Mouse (Mus musculus) forebrain, embryonic 11.5 days (tissue): ENCODE data around the gene Synpo2. TPM values are rescaled to one million over a fixed set of nuclear protein-coding genes. Genes with fewer than 3 reads are reported as not detected.

Experiments used
- ATAC-seq: fragments of 200-750 bp; cut with Nextera tagmentation; replicated peaks from 2 replicates; pipeline ENCODE4 v1.8.0; 2017; ENCODE audit warnings: moderate TSS enrichment; ENCODE audit not compliant: low FRiP score
- DNase-seq: peaks from one replicate; pipeline ENCODE4 v3.0.0-alpha.2; 2017; ENCODE audit warnings: low spot score
- H3K27ac ChIP-seq: fragments of 300-500 bp; sonication (generic); 2 replicates; pipeline ENCODE4 v1.5.1; 2014; ENCODE audit warnings: low read depth, low read length
- H3K27me3 ChIP-seq: fragments of 300-500 bp; sonication (generic); 2 replicates; pipeline ENCODE4 v1.6.1; 2014; ENCODE audit warnings: mild to moderate bottlenecking, low read length, mixed read lengths; ENCODE audit not compliant: control insufficient read depth, insufficient read depth
- H3K36me3 ChIP-seq: fragments of 300-500 bp; sonication (generic); 2 replicates; pipeline ENCODE4 v1.6.1; 2014; ENCODE audit warnings: mild to moderate bottlenecking, low read length, moderate library complexity, mixed read lengths; ENCODE audit not compliant: control insufficient read depth, insufficient read depth
- H3K4me1 ChIP-seq: fragments of 300-500 bp; sonication (generic); replicated peaks from 2 replicates; pipeline ENCODE4 v1.6.1; 2014; ENCODE audit warnings: low read length, mixed read lengths; ENCODE audit not compliant: control insufficient read depth, insufficient read depth
- H3K4me2 ChIP-seq: fragments of 300-500 bp; sonication (generic); 2 replicates; pipeline ENCODE4 v1.6.1; 2014; ENCODE audit warnings: low read depth, mild to moderate bottlenecking, low read length, moderate library complexity, mixed read lengths; ENCODE audit not compliant: severe bottlenecking
- H3K4me3 ChIP-seq: fragments of 300-500 bp; sonication (generic); 2 replicates; pipeline ENCODE4 v1.5.1; 2014; ENCODE audit warnings: low read depth, low read length
- H3K9ac ChIP-seq: fragments of 300-500 bp; sonication (generic); 2 replicates; pipeline ENCODE4 v1.6.1; 2014; ENCODE audit warnings: low read length
- H3K9me3 ChIP-seq: fragments of 300-500 bp; sonication (generic); 2 replicates; pipeline ENCODE4 v1.6.1; 2016; ENCODE audit warnings: low read length, mixed read lengths; ENCODE audit not compliant: control insufficient read depth
- WGBS: fragments of 180-500 bp; shearing (Covaris S2); extraction: QIAGEN DNeasy Blood & Tissue Kit; methylation state at CpG from one replicate; pipeline ENCODE4 v1.1.7; 2014; 5-methylcytosine and 5-hydroxymethylcytosine counted together
- polyA plus RNA-seq: library from polyadenylated mRNA; unstranded; fragments of >200 nt; fragmentation: Nextera tagmentation; extraction: Ambion mirVana; gene quantifications from 2 replicates; pipeline ENCODE4 v1.2.1, GENCODE M21; 2014

The Synpo2 gene
- polyA plus RNA-seq, 1 experiment from 2014 or later, result 3.7 TPM

DNA sequence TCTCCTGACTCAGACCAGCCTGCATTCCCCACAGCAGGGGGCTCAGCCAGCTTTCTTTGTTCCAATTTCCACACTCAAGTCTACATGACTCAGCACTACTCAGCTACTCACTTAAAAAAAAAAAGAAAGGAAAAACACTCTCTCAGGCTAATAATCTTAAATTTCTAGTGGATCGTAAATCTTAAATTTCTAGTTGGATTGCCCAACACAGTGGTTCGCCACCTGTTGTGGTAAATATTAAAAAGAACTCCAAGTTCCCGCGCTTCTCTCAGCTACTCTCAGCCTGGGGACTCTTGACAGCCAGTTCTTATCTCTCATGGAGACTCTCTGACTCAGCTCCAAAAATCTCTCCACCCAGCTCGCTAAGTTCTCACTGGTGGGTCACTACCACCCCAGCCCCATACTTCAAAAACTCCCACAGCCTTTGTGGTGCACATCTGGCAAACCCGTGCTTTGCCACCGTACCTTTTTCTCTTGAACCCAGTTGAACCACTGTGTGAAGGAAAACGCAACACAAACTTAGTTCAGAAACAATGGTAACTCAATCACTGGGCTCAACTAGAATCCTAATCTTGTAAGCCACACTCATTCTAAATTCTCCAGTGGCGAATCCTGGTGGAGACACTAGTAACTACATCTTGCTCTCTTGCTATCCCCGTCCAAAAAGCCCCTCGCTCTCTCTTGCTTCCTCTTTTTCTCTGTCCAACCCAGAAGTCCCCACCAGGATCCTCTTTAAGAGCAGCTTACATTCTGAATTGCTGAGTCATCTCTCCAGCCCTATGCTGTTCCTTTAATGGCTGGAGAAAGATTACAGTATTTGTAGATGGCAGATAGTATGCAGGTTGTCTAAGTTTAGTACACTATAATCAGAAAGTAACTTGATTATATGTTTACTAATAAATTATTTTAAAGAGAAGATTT, 20.5 kb upstream of the Synpo2 start:
- no peak overlapping the region for H3K4me3 ChIP-seq
- no peaks in the 10 kb centered on the region for H3K4me1 ChIP-seq
- no peak overlapping the region for H3K4me2 ChIP-seq
- no peaks in the 10 kb centered on the region for H3K9me3 ChIP-seq
- no peak overlapping the region for H3K9ac ChIP-seq
- ATAC-seq (no peak), DNase-seq (no peak)
- WGBS, result 78% methylated on average over 11 of the region's 11 CpGs
- no peaks in the 10 kb centered on the region for H3K36me3 ChIP-seq
- no peaks in the 10 kb centered on the region for H3K27me3 ChIP-seq
- H3K27ac ChIP-seq, result no peak overlapping the region

DNA sequence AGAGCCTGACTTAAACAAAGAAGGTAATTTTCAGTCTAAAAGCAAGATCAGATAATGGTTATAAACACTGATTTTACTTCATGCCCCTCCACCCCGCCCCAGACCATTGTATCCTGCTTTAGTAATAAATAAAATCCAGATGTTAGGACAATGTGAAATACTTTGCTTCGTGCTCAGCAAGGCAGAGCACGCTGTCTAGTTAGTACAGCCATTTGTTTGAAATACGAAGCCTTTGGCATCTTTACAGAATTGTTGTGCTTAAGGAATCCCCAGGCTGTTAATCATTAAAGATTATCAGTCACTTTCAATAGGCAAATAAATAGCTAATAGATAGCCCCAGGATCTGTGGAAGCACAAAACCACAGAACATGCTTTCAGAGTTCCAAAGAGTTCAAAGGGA, 9.7 kb upstream of the Synpo2 start:
- Histone ChIP-seq H3K9me3 (no peaks in the 10 kb centered on the region), H3K27ac (no peak overlapping the region), H3K27me3 (no peaks in the 10 kb centered on the region), H3K36me3 (no peaks in the 10 kb centered on the region), H3K4me1 (no peaks in the 10 kb centered on the region), H3K4me3 (no peak overlapping the region), H3K9ac (no peak overlapping the region), H3K4me2 (no peak overlapping the region)
- no peak for ATAC-seq
- 61% methylated on average over 4 of the region's 4 CpGs for WGBS
- DNase-seq, result no peak

DNA sequence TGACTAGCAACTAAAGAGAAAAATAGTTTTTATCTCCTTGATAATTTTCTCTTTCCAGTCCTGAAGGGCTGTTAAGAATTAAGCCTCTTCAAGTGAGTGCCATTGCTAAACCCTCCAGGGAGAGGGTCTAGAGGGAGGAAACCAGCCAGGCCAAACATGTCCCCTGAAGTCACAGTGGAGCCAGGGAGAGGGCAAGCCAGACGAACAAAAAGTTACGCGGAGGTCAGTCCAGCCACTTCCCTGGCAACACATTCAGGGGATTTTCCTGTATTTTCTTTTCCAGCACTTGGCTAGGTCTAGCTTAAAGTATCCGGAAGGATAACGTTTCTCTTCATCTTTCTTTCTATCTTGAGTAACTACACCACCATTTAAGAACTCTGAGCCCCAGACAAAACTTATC, 8.4 kb upstream of the Synpo2 start:
- Histone ChIP-seq H3K4me3 (no peak overlapping the region), H3K9me3 (no peaks in the 10 kb centered on the region), H3K9ac (no peak overlapping the region), H3K4me1 (no peaks in the 10 kb centered on the region), H3K27ac (no peak overlapping the region), H3K36me3 (no peaks in the 10 kb centered on the region), H3K4me2 (no peak overlapping the region), H3K27me3 (no peaks in the 10 kb centered on the region)
- DNase-seq (no peak), ATAC-seq (no peak)
- WGBS, result 56% methylated on average over 5 of the region's 5 CpGs

DNA sequence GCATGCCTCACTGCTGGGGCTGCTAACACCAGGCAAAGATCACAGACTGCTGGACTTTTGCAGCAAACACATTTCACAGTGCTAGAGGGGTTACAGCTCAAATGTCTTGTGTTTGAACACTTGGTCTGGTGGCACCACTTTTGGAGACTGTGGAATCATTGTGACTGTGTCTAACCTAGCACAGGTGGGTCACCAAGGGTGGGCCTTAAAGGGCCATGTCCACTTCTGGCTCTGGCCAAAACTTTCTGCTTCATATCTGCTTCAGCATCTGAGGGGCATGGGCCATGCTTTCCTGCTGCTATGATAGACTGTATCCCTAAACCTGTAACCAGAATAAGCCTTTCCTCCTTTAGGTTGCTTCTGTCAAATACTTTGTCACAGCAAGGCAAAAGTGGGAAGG, 1.5 kb upstream of the Synpo2 start:
- ATAC-seq, result no peak
- Histone ChIP-seq H3K36me3 (no peaks in the 10 kb centered on the region), H3K4me2 (no peak overlapping the region), H3K4me3 (no peak overlapping the region), H3K9ac (no peak overlapping the region), H3K9me3 (no peaks in the 10 kb centered on the region), H3K4me1 (peaks cover 4% of the 10 kb centered on the region; the same call in 1 of the 2 replicates), H3K27me3 (no peaks in the 10 kb centered on the region), H3K27ac (no peak overlapping the region)
- no peak for DNase-seq

DNA sequence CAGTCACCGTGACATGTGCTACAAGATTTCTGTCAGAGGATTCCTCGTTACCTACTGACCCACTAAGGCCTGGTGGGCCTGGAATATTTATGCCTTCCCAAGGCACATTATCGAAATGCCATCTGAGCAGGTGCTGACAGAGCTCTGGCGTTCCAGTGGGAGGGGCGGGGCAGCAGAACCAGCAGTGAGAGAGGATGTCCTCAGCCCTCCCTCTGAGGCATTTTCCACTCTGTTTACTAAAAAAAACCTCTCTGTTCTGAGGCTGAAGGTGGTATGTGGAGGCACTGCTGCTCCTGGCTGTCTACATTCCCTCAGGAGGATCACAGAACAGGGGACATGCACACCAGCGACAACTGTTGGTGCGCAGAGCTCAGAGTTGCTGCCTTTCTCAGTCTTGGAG, 1.1 kb upstream of the Synpo2 start:
- Histone ChIP-seq H3K4me1 (peaks cover 4% of the 10 kb centered on the region; the same call in 1 of the 2 replicates), H3K27ac (no peak overlapping the region), H3K9ac (no peak overlapping the region), H3K9me3 (no peaks in the 10 kb centered on the region), H3K27me3 (no peaks in the 10 kb centered on the region), H3K4me3 (no peak overlapping the region), H3K4me2 (no peak overlapping the region), H3K36me3 (no peaks in the 10 kb centered on the region)
- DNase-seq (no peak), ATAC-seq (0 out of 2 replicates have a peak, but pooled peaks have one; percentile 3)
- 26% methylated on average over 7 of the region's 7 CpGs for WGBS

DNA sequence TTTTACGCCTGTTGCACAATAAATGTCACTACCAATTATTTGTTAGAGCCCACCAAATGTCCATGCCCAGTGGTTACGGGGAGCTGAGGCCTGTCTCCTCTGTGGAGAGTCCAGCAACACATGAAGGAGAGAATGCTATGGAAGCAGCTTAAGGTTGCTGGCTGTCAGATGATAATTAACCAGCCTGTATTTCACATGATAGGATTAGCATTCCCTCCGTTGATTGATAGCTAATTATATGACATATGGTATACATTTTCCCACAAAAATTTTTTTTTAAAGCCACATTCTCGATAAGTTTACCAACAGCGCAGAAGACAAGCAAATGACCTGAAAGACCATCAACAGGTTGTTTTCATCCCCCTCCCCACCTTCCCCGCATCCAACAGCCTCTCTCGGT, 454 bp downstream of the Synpo2 start:
- no peaks in the 10 kb centered on the region for H3K36me3 ChIP-seq
- H3K27me3 ChIP-seq, result no peaks in the 10 kb centered on the region
- H3K4me3 ChIP-seq, result peak overlapping the region; percentile 40
- 16% methylated on average over 7 of the region's 7 CpGs for WGBS
- H3K4me1 ChIP-seq, result peaks cover 4% of the 10 kb centered on the region; the same call in 1 of the 2 replicates
- ATAC-seq (0 out of 2 replicates have a peak, but pooled peaks have one; percentile 22), DNase-seq (no peak)
- H3K27ac ChIP-seq, result no peak overlapping the region
- H3K4me2 ChIP-seq, result peak overlapping the region; percentile 72
- peak overlapping the region; percentile 59 for H3K9ac ChIP-seq
- H3K9me3 ChIP-seq, result no peaks in the 10 kb centered on the region

DNA sequence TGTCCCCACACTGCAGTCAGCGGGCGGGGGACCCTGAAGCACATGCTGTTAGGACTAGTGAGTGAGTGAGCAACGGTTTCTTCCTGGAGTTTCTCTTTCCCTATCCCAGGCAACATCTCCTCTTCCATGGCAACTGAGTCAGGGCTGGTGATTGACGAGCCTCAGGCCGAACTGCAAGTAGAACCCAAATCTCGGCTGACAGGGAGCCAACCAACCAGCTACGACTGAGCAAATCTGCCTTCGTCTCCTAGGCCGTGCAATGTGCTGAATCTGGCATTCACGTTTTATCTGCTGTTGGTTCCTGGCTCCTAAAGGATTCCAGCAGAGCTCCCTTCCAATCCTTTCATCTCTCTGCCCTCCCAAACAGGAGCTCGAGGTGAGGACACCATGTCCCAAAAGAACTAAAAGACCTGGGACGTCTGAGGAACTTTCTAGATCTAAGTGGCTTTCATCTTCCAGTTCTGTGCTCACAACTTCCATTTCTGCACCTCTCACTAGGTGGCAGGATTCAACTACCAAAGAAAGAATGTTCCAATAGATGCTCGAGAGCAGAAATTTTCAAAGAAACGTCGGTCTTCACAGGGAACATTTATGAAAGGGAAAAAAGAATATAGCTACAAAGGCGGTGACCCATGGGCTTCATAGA, 1.6 kb downstream of the Synpo2 start:
- Histone ChIP-seq H3K9me3 (no peaks in the 10 kb centered on the region), H3K4me3 (no peak overlapping the region), H3K27ac (no peak overlapping the region), H3K4me1 (peaks cover 4% of the 10 kb centered on the region; the same call in 1 of the 2 replicates), H3K36me3 (no peaks in the 10 kb centered on the region), H3K27me3 (no peaks in the 10 kb centered on the region), H3K9ac (no peak overlapping the region), H3K4me2 (no peak overlapping the region)
- WGBS, result 52% methylated on average over 16 of the region's 16 CpGs
- ATAC-seq (no peak), DNase-seq (no peak)

DNA sequence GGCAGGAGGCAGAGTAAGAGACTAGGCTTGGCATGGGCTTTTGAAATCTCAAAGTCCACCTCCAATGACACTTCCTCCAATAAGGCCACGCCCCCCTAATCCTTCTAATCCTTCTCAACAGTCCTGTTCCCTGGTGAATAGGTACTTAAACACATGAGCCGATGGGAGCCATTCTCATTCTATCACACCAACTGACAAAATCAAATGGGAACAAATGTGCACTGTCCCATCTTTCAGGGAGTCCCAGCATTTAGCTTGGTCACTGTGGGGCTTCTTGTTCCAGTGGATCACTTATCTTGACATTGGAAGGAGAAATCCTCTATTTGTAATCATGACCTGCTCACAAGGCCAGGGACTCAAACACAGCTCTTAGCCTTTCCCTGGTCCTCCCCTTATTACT, 4.3 kb downstream of the Synpo2 start:
- no peak for ATAC-seq

More for the DNA sequence above, 4.3 kb downstream of the Synpo2 start:
- Histone ChIP-seq H3K4me2 (no peak overlapping the region), H3K27me3 (no peaks in the 10 kb centered on the region), H3K9me3 (no peaks in the 10 kb centered on the region), H3K4me3 (no peak overlapping the region), H3K9ac (no peak overlapping the region), H3K27ac (no peak overlapping the region), H3K36me3 (no peaks in the 10 kb centered on the region), H3K4me1 (peaks cover 2% of the 10 kb centered on the region; the same call in 1 of the 2 replicates)
- 80% methylated on average over 2 of the region's 2 CpGs for WGBS
- DNase-seq, result no peak
